Mouse (Mus musculus): ENCODE results near the gene Ankrd10. TPM values are rescaled to one million over a fixed set of nuclear protein-coding genes. Genes with fewer than 3 reads are reported as not detected.
"Not testable (repeated sequence)": the region's sequence is repeated elsewhere in the genome, so short reads cannot be mapped to it uniquely, and the experiment has no call there.

Ankrd10 gene
- polyA plus RNA-seq, 1 experiment from 2014 or later: 112 TPM

- Histone ChIP-seq H3K27me3 (0 out of 2 replicates have a peak, but pooled peaks cover 3% of the 10 kb centered on the region), H3K9me3 (no peaks in the 10 kb centered on the region), H3K4me1 (peaks cover 22% of the 10 kb centered on the region), H3K36me3 (peaks cover 6% of the 10 kb centered on the region), H3K27ac (no peak overlapping the region), H3K4me2 (replicated peaks) (no peak overlapping the region), H3K4me3 (no peak overlapping the region), H3K9ac (no peak overlapping the region)
- 87% methylated on average over 10 of the region's 10 CpGs for WGBS
- no peak for ATAC-seq (ENCODE audit: insufficient number of reproducible peaks, insufficient read depth, low FRiP score, low TSS enrichment)
Measured at GRCm38 (mm10) chr8:11571950-11572349, 63.6 kb downstream of the Ankrd10 start.

- 95% methylated on average over 4 of the region's 4 CpGs for WGBS
- Histone ChIP-seq H3K4me1 (peaks cover 22% of the 10 kb centered on the region), H3K27ac (no peak overlapping the region), H3K36me3 (peaks cover 14% of the 10 kb centered on the region), H3K4me3 (no peak overlapping the region), H3K27me3 (0 out of 2 replicates have a peak, but pooled peaks cover 3% of the 10 kb centered on the region), H3K9me3 (no peaks in the 10 kb centered on the region), H3K9ac (no peak overlapping the region), H3K4me2 (replicated peaks) (no peak overlapping the region)
- no peak for ATAC-seq (ENCODE audit: insufficient number of reproducible peaks, insufficient read depth, low FRiP score, low TSS enrichment)
Measured at GRCm38 (mm10) chr8:11570742-11571141, 64.8 kb downstream of the Ankrd10 start.

GRCm38 (mm10) chr8:11569260-11570097, 66.1 kb downstream of the Ankrd10 start:
- no peak overlapping the region for H3K4me2 ChIP-seq (replicated peaks)

GRCm38 (mm10) chr8:11568193-11568592, 67.4 kb downstream of the Ankrd10 start:
- not testable (repeated sequence) for H3K4me3 ChIP-seq; H3K27me3 ChIP-seq; ATAC-seq (ENCODE audit: insufficient number of reproducible peaks, insufficient read depth, low FRiP score, low TSS enrichment); H3K27ac ChIP-seq; H3K9me3 ChIP-seq; H3K9ac ChIP-seq; H3K4me2 ChIP-seq (replicated peaks)
- H3K36me3 ChIP-seq: peaks cover 39% of the 10 kb centered on the region
- peaks cover 13% of the 10 kb centered on the region for H3K4me1 ChIP-seq
- 88% methylated on average over 2 of the region's 2 CpGs for WGBS

More at GRCm38 (mm10) chr8:11569260-11570097, 66.1 kb downstream of the Ankrd10 start:
- Histone ChIP-seq H3K27ac (no peak overlapping the region), H3K4me3 (no peak overlapping the region), H3K36me3 (peaks cover 26% of the 10 kb centered on the region), H3K4me1 (peaks cover 13% of the 10 kb centered on the region), H3K9ac (no peak overlapping the region), H3K9me3 (no peaks in the 10 kb centered on the region), H3K27me3 (0 out of 2 replicates have a peak, but pooled peaks cover 3% of the 10 kb centered on the region)
- WGBS: 41% methylated on average over 22 of the region's 22 CpGs
- ATAC-seq (ENCODE audit: insufficient number of reproducible peaks, insufficient read depth, low FRiP score, low TSS enrichment): no peak

GRCm38 (mm10) chr8:11564721-11565120, 70.8 kb downstream of the Ankrd10 start:
- H3K4me2 ChIP-seq (replicated peaks): no peak overlapping the region
- 83% methylated on average over 7 of the region's 7 CpGs for WGBS
- no peak for ATAC-seq (ENCODE audit: insufficient number of reproducible peaks, insufficient read depth, low FRiP score, low TSS enrichment)
- no peak overlapping the region for H3K9ac ChIP-seq
- no peak overlapping the region for H3K27ac ChIP-seq
- H3K27me3 ChIP-seq: no peaks in the 10 kb centered on the region
- H3K9me3 ChIP-seq: no peaks in the 10 kb centered on the region
- peaks cover 55% of the 10 kb centered on the region for H3K36me3 ChIP-seq
- H3K4me1 ChIP-seq: peaks cover 9% of the 10 kb centered on the region
- H3K4me3 ChIP-seq: no peak overlapping the region

- H3K27ac ChIP-seq: no peak overlapping the region
- peaks cover 55% of the 10 kb centered on the region for H3K36me3 ChIP-seq
- H3K4me3 ChIP-seq: no peak overlapping the region
- ATAC-seq (ENCODE audit: insufficient number of reproducible peaks, insufficient read depth, low FRiP score, low TSS enrichment): no peak
- H3K4me1 ChIP-seq: peaks cover 8% of the 10 kb centered on the region
- no peak overlapping the region for H3K9ac ChIP-seq
- no peak overlapping the region for H3K4me2 ChIP-seq (replicated peaks)
- H3K9me3 ChIP-seq: no peaks in the 10 kb centered on the region
- H3K27me3 ChIP-seq: no peaks in the 10 kb centered on the region
- WGBS: 91% methylated on average over 5 of the region's 5 CpGs
Measured at GRCm38 (mm10) chr8:11564236-11564635, 71.3 kb downstream of the Ankrd10 start.

Small RNA genes lying within 50 kb of the gene (microRNA-seq; reads per million reads assigned to microRNA genes)
- gene Mir7238: 2.4 reads per million, percentile 9 among the genes with 10 or more reads in this experiment

Other genes with a start within 250 kb of the Ankrd10 start
- gene Rab20, start 157.0 kb downstream of the Ankrd10 start, polyA plus RNA-seq (2016; fragmentation: Nextera tagmentation; extraction: Ambion mirVana): 1.1 and 1.2 TPM in 2 replicates
- gene Naxd, start 138.3 kb downstream of the Ankrd10 start, polyA plus RNA-seq (2016; fragmentation: Nextera tagmentation; extraction: Ambion mirVana): 113 and 114 TPM in 2 replicates
- 21.6 and 22.9 TPM in 2 replicates for gene Cars2, start 85.0 kb downstream of the Ankrd10 start, polyA plus RNA-seq (2016; fragmentation: Nextera tagmentation; extraction: Ambion mirVana)
- 39.7 and 47.4 TPM in 2 replicates for gene Ing1, start 80.2 kb downstream of the Ankrd10 start, polyA plus RNA-seq (2016; fragmentation: Nextera tagmentation; extraction: Ambion mirVana)
- not detected in 2 replicates for gene 1700016D06Rik, start 65.3 kb upstream of the Ankrd10 start, polyA plus RNA-seq (2016; fragmentation: Nextera tagmentation; extraction: Ambion mirVana)
- gene Arhgef7, start 92.0 kb upstream of the Ankrd10 start, polyA plus RNA-seq (2016; fragmentation: Nextera tagmentation; extraction: Ambion mirVana): 55.0 and 56.5 TPM in 2 replicates
- gene Tex29, start 204.7 kb upstream of the Ankrd10 start, polyA plus RNA-seq (2016; fragmentation: Nextera tagmentation; extraction: Ambion mirVana): 0.20 TPM in 1 of 2 replicates, not detected in the other

Data from embryonic facial prominence, embryonic 12.5 days (tissue).